Mouse (Mus musculus) embryonic fibroblast, embryonic 13.5 days (primary cell): ENCODE data around the gene Tnf. TPM values are rescaled to one million over a fixed set of nuclear protein-coding genes. Genes with fewer than 3 reads are reported as not detected.

Experiments used
- H3K27ac ChIP-seq: 2 replicates; pipeline ENCODE4 v1.5.1; 2012; ENCODE audit warnings: low read length, control low read depth, inconsistent platforms; ENCODE audit not compliant: insufficient read depth
- H3K4me1 ChIP-seq: 2 replicates; pipeline ENCODE4 v1.6.1; 2011; ENCODE audit warnings: low read length; ENCODE audit not compliant: control insufficient read depth, insufficient read depth
- H3K4me3 ChIP-seq: 2 replicates; pipeline ENCODE4 v1.5.1; 2011; ENCODE audit warnings: mild to moderate bottlenecking, control low read depth, low read length; ENCODE audit not compliant: insufficient read depth
- CTCF ChIP-seq: IDR thresholded peaks from 2 replicates; pipeline ENCODE4 v1.5.1; 2011; ENCODE audit warnings: mild to moderate bottlenecking, control low read depth, low read length, moderate library complexity, borderline replicate concordance; ENCODE audit not compliant: insufficient read depth
- POLR2A ChIP-seq: IDR thresholded peaks from 2 replicates; pipeline ENCODE4 v1.6.1; 2011; ENCODE audit warnings: low read depth, mild to moderate bottlenecking, control low read depth, low read length, moderate library complexity
- polyA plus RNA-seq: library from polyadenylated mRNA; stranded (reverse); fragments of >200 nt; gene quantifications from 2 replicates; pipeline ENCODE4 v1.2.4, GENCODE M21; 2011; ENCODE audit warnings: low read depth; ENCODE audit not compliant: missing spikeins, insufficient read length

Gene Tnf
- polyA plus RNA-seq, 1 experiment = 0.35 TPM

DNA sequence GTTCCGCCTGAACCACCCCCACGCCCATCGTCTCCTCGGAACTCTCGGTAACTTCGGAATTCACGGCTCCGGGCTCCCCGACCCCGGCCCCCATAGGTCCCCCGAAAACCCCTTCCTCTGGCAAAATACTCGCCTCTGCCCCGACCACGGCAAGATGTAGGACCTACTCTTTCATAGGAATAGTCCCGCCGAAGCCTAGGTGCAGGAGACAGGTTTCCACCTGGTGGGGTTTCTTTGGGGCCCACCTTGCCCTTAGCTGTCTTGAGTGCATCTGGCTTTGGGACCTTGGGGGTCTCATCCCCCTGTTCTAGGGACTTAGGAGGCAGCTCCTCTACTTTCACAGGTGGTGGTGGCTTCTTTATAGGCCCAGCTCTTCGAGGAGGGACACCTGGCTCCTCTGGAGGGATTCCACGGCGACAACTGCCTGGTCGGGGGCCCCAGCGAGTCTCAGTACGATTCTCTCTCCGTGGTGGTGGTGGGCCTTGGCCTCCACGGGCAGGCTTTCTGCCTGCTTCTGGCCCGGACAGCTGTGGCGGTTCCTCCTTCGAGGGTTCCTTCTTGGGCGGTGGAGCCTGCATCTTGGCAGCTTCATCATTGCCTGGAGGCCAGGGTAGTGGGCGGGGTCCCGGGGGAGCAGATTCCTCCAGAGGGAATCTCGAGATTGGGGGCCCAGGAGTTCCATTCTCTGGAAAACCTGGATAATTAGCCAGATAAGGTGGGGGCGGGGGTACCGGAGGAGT lies 45.2 kb downstream of the Tnf start:
- no peak overlapping the region for H3K4me3 ChIP-seq
- TF ChIP-seq POLR2A = no peak
- no peak for TF ChIP-seq CTCF
- no peak overlapping the region for H3K27ac ChIP-seq
- H3K4me1 ChIP-seq = no peaks in the 10 kb centered on the region; the same call in 1 of the 2 replicates

DNA sequence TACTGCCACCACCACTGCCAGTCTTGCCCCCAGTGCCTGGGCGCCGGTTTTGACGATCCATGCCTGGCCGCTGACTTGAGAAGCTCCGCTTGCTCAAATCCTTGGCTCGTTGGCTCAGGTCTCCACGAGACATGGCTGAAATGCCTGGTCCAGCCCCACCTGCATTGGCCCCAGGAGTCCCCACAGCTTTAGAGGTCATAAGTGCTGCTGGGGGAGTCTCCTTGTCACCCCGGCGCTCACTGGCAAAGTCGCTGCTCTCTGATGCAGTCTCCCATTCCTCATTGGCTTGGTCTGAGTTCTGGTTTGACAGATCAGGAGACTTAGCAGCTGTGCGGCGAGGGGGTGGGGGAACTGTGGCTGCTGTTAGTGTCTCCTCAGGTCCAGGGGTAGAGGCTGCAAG lies 46.4 kb downstream of the Tnf start:
- Histone ChIP-seq H3K4me1 (no peaks in the 10 kb centered on the region; the same call in 1 of the 2 replicates), H3K27ac (no peak overlapping the region), H3K4me3 (no peak overlapping the region)
- no peak for TF ChIP-seq CTCF
- TF ChIP-seq POLR2A = no peak

DNA sequence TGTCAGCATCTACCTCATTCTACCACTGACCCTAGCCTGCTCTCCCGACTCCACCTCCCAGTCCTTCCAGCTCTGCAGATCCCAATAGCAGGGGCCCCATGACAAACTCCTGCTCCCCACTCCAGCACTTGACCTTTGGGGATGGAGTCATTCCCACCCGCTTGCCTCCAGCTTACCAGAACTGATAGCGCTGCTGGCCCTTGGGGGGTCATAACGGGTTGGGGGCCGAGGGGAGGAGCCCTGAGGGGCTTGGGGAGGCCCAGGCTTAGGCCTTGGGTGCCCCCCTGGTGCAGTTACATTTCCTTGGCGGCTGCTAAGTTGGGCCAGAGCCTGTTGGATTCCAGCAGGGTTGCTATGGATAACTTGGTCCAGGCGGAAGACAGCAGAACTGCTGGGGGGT lies 47.2 kb downstream of the Tnf start:
- Histone ChIP-seq H3K27ac (no peak overlapping the region), H3K4me1 (no peaks in the 10 kb centered on the region; the same call in 1 of the 2 replicates), H3K4me3 (no peak overlapping the region)
- TF ChIP-seq CTCF (no peak), POLR2A (no peak)

DNA sequence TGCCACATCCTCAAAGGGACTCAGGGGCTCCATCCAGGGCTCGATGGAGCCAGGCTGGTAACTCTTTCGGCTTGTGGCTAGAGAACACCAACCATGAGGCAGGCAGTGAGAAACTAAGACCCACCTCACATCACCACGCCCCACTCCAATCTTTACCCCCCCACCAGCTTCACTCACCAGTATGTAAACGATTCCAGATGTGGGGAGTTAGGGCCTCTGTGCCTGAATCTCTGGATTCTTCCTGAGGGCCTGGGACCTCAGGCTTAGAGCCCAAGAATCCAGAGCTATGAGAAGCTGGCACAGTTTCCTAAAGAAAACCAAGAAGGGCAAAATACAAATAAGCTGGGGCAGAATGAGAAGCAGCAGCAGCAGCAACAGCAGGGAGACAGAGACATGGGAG lies 47.9 kb downstream of the Tnf start:
- H3K27ac ChIP-seq = no peak overlapping the region
- no peak for TF ChIP-seq CTCF
- TF ChIP-seq POLR2A = no peak
- H3K4me1 ChIP-seq = no peaks in the 10 kb centered on the region; the same call in 1 of the 2 replicates
- no peak overlapping the region for H3K4me3 ChIP-seq

DNA sequence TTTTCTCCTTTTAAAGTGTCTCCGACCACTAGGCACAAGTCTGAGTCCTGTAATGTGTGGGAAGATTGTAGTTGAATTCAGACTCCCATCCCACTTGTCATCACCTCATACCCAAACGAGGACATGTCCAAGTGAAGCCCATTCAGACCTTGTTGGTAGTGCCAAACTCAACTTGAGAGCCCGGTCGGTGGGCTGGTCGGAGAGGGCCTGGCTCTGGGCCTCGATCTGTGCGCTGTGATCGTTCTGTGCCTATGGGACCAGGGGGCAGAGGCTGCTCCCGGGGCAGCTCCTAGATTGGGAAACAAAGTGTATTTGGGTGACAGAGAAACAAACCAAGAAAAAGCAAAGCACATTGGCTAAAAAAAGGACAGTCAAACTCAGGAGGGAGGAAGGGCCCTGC lies 48.7 kb downstream of the Tnf start:
- TF ChIP-seq CTCF = no peak
- no peak for TF ChIP-seq POLR2A
- Histone ChIP-seq H3K27ac (no peak overlapping the region), H3K4me1 (no peaks in the 10 kb centered on the region; the same call in 1 of the 2 replicates), H3K4me3 (no peak overlapping the region)

DNA sequence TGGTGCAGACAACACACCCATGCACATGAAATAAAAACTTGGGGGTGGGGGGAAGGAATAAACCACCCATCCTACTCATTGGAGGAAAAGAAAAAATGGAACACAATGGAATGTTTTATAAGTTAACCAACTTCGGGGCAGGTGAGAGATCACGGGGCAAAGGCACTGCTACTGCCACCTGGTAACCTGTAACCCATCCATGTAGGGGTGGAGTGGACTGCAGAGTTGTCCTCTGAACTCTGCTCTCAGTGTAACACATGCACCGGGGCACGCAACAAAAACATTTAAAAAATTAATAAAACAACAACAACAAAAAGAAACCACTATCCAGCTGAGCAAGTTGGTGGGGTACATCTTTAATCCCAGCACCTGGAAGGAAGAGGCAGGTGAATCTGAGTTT lies 49.7 kb downstream of the Tnf start:
- no peak overlapping the region for H3K4me3 ChIP-seq
- TF ChIP-seq POLR2A (no peak), CTCF (no peak)
- no peak overlapping the region for H3K27ac ChIP-seq
- no peaks in the 10 kb centered on the region; the same call in 1 of the 2 replicates for H3K4me1 ChIP-seq

Other genes starting within 250 kb of the Tnf start
- 20.9 and 36.6 TPM in 2 replicates for gene Hspa1b, start 242.8 kb downstream of the Tnf start, polyA plus RNA-seq
- gene Gm20481, start 232.1 kb downstream of the Tnf start, polyA plus RNA-seq = not detected in 2 replicates
- gene Hspa1a, start 229.9 kb downstream of the Tnf start, polyA plus RNA-seq = 6.0 and 6.5 TPM in 2 replicates
- gene Hspa1l, start 229.3 kb downstream of the Tnf start, polyA plus RNA-seq = not detected in 2 replicates
- gene Lsm2, start 220.1 kb downstream of the Tnf start, polyA plus RNA-seq = 74.8 and 93.3 TPM in 2 replicates
- 81.3 and 85.7 TPM in 2 replicates for gene Vars, start 201.0 kb downstream of the Tnf start, polyA plus RNA-seq
- gene Vwa7, start 185.4 kb downstream of the Tnf start, polyA plus RNA-seq = 0.12 and 0.26 TPM in 2 replicates
- gene Sapcd1, start 174.0 kb downstream of the Tnf start, polyA plus RNA-seq = not detected in 2 replicates
- 1.2 and 2.8 TPM in 2 replicates for gene Msh5, start 155.3 kb downstream of the Tnf start, polyA plus RNA-seq
- gene Clic1, start 152.0 kb downstream of the Tnf start, polyA plus RNA-seq = 266 and 360 TPM in 2 replicates
- gene Ddah2, start 143.0 kb downstream of the Tnf start, polyA plus RNA-seq = 46.4 and 52.8 TPM in 2 replicates
- gene Ly6g6c, start 136.6 kb downstream of the Tnf start, polyA plus RNA-seq = not detected in 2 replicates
- gene Mpig6b, start 135.8 kb downstream of the Tnf start, polyA plus RNA-seq = 0.22 TPM in 1 of 2 replicates, not detected in the other
- not detected in 2 replicates for gene Ly6g6e, start 125.1 kb downstream of the Tnf start, polyA plus RNA-seq
- not detected in 2 replicates for gene Ly6g6d, start 123.9 kb downstream of the Tnf start, polyA plus RNA-seq
- gene Ly6g6f, start 116.4 kb downstream of the Tnf start, polyA plus RNA-seq = not detected in 2 replicates
- gene Abhd16a, start 112.7 kb downstream of the Tnf start, polyA plus RNA-seq = 31.8 and 33.9 TPM in 2 replicates
- not detected in 2 replicates for gene Ly6g5c, start 93.7 kb downstream of the Tnf start, polyA plus RNA-seq
- 0.74 TPM in 1 of 2 replicates, not detected in the other for gene Ly6g5b, start 86.6 kb downstream of the Tnf start, polyA plus RNA-seq
- 8.9 and 10.2 TPM in 2 replicates for gene Gpank1, start 80.6 kb downstream of the Tnf start, polyA plus RNA-seq
- gene Csnk2b, start 80.0 kb downstream of the Tnf start, polyA plus RNA-seq = 164 and 169 TPM in 2 replicates
- gene D17H6S53E, start 75.6 kb downstream of the Tnf start, polyA plus RNA-seq = 16.1 and 18.4 TPM in 2 replicates
- 0.48 TPM in 1 of 2 replicates, not detected in the other for gene Apom, start 70.0 kb downstream of the Tnf start, polyA plus RNA-seq
- 193 and 196 TPM in 2 replicates for gene Bag6, start 66.8 kb downstream of the Tnf start, polyA plus RNA-seq
- gene Prrc2a, start 37.1 kb downstream of the Tnf start, polyA plus RNA-seq = 174 and 183 TPM in 2 replicates
- not detected in 2 replicates for gene Aif1, start 25.9 kb downstream of the Tnf start, polyA plus RNA-seq
- 2.5 and 3.5 TPM in 2 replicates for gene Lst1, start 13.6 kb downstream of the Tnf start, polyA plus RNA-seq
- not detected in 2 replicates for gene Ltb, start 7.6 kb downstream of the Tnf start, polyA plus RNA-seq
- gene Lta, start 3.3 kb upstream of the Tnf start, polyA plus RNA-seq = not detected in 2 replicates
- gene Gm16181, start 18.8 kb upstream of the Tnf start, polyA plus RNA-seq = not detected in 2 replicates
- gene Atp6v1g2, start 31.7 kb upstream of the Tnf start, polyA plus RNA-seq = 2.0 and 3.7 TPM in 2 replicates
- 7.9 and 10.1 TPM in 2 replicates for gene Nfkbil1, start 33.8 kb upstream of the Tnf start, polyA plus RNA-seq
- gene Ddx39b, start 39.7 kb upstream of the Tnf start, polyA plus RNA-seq = 182 and 227 TPM in 2 replicates
- 98.1 and 108 TPM in 2 replicates for gene H2-D1, start 60.7 kb upstream of the Tnf start, polyA plus RNA-seq
- gene H2-Q1, start 118.4 kb upstream of the Tnf start, polyA plus RNA-seq = not detected in 2 replicates
- gene H2-Q2, start 140.2 kb upstream of the Tnf start, polyA plus RNA-seq = not detected in 2 replicates
- 6.7 and 13.7 TPM in 2 replicates for gene H2-Q4, start 177.6 kb upstream of the Tnf start, polyA plus RNA-seq
- gene H2-Q6, start 222.8 kb upstream of the Tnf start, polyA plus RNA-seq = 0.28 and 0.32 TPM in 2 replicates
- 0.57 and 1.8 TPM in 2 replicates for gene H2-Q7, start 237.1 kb upstream of the Tnf start, polyA plus RNA-seq